Mouse (Mus musculus) retina, postnatal 1 day (tissue): ENCODE results near the gene Arhgef25.

ENCODE experiments used
- DNase-seq: peaks from one replicate; pipeline ENCODE4 v3.0.0-alpha.2; 2012

The Arhgef25 gene

GRCm38 (mm10) chr10:127189651-127190381, at the start of gene Arhgef25:
Arhgef25 (minus strand) TSS chr10:127190083.
- DNase-seq = peak; percentile 55

GRCm38 (mm10) chr10:127238241-127238824, 48.5 kb upstream of the Arhgef25 start:
- DNase-seq = no peak

DNA sequence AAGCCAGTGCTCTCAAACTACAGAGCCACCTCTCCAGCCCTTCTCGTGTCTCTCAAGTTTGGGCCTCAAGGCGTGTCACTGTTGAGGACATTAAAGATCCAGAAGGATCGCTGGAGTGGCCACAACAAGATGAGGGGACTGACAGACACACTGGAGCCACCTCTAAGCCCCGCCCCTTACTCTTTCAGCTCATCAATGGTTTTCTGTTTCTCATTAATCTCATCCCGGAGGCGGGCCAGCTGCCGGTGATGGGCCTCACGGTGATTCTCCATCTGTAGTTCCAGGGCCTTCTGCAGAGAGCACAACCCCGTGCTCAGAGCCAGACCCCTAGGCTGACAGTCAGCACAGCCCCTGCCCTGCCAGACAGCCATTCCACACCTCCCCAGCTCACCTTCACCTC, 46.7 kb upstream of the Arhgef25 start:
- peak; percentile 38 for DNase-seq

- DNase-seq = no peak
Observed at GRCm38 (mm10) chr10:127233141-127233540, 43.3 kb upstream of the Arhgef25 start.

DNA sequence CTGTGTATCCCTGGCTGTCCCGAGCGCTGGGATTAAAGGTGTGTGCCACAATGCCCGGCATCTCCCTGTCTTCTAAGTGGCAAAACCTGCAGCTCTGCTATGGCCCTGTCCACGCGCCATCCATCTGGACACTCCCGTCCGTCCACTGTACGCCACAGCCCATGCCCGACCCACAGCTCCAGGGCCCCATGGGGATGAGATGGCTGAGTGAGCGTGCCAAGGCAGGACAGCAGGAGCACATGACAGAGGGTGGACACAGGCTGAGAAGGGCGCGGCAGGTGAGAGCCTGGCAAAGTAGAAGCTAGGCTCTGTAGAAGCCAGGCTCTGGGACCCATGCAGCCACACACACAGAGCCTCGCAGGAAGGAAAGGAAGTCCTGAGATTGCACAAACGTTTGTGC, 41.9 kb upstream of the Arhgef25 start:
- DNase-seq = no peak

GRCm38 (mm10) chr10:127230693-127231092, 40.8 kb upstream of the Arhgef25 start:
- DNase-seq = no peak

DNA sequence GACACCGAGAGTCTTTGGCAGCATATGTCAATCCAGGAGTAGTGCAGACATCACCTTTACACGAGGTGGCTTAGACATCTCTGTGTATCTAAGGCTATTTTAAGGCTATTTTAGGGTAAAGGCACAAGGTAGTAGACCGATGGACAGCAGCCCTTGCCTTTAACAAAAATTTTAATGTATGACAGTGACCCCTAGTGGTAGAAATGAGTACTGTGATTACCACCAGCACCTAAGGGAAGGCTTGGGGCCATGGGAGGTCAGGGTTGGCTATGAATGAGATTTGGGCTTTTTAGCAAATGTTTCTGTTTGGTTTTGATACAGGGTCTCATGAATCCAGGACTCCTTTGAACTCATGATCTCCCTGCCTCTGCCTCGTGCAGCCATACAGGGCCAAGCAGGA, 39.0 kb upstream of the Arhgef25 start:
- DNase-seq = peak; percentile 79

GRCm38 (mm10) chr10:127227163-127227562, 37.3 kb upstream of the Arhgef25 start:
- DNase-seq = no peak

DNA sequence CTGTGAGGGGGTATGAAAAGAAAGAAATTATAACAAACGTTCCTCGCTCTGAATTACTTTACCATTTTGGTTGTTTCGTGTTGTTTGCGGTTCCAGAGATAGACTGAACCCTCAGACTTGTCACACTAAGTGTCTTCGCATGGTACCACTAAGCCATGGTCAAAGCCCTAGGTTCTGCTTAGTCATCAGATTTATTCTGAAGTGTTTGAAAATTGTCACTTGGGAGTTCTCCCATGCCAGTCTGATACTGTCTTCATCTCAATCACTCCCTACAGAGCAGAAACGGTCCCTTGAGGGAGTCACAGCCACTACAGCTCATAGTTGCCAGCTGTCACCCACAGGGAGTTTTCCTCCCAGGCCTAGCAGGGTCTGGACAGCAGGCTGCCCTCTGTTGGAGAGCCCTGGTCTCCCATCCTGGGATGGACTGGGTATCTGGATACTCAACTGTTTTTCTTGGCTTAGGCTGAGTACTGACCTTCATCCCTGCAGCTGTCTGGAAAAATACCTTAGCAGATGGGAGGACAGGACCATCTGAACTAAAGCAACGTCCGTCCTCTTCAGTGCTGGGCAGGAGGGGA, 36.5 kb upstream of the Arhgef25 start:
- DNase-seq = peak; percentile 55

DNA sequence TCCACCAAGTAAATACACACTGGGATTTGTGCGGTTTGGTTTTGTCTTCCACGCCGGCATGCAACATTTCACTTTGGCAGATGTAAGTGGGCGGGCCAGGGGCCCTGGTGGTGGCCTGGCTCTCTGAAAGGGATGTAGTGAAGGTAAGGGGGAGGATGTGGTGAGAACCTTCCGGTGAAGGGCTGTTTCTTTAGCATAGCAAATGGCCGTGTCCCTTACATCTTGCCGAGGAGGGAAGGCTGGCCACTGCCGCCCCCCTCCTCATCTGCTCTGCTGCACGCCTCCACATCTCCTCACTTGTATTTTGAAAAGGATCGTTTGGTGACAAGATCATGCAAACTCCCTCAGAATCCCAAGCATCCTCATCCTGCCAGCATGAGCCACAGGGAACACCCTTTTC, 35.8 kb upstream of the Arhgef25 start:
- no peak for DNase-seq

GRCm38 (mm10) chr10:127225213-127225612, 35.3 kb upstream of the Arhgef25 start:
- DNase-seq = no peak

DNA sequence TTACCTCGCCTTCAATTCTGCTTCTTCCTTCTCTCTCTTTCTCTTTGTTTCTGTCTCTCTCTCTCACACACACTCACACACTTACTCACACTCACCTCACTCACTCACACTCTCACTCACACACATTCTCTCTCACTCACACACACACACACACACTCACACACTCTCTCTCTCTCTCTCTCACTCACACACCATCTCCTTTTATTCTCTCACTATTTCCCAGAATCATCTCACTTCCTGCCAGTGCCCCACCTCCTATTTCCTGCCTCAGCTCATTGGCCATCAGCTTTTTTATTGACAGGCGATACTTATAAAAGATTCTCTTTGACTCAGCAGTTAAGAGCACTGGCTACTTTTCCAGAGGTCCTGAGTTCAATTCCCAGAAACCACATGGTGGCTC, 28.5 kb upstream of the Arhgef25 start:
- DNase-seq = no peak

DNA sequence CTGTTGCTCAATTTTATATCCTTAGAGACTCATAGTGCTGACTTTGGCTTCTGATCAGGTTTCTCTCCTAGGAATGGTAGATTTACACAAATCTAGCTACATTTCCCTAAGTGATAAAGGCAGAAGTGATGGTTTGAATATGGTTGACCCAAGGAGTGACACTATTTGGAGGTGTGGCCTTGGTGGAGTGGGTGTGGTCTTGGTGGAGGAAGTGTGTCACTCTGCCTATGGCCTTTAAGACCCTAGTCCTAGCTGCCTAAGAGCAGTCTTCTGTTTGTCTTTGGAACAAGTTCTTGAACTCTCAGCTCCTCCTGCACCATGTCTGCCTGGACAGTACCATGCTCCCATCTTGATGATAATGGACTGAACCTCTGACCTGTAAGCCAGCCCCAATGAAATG, 27.3 kb upstream of the Arhgef25 start:
- DNase-seq = no peak

DNA sequence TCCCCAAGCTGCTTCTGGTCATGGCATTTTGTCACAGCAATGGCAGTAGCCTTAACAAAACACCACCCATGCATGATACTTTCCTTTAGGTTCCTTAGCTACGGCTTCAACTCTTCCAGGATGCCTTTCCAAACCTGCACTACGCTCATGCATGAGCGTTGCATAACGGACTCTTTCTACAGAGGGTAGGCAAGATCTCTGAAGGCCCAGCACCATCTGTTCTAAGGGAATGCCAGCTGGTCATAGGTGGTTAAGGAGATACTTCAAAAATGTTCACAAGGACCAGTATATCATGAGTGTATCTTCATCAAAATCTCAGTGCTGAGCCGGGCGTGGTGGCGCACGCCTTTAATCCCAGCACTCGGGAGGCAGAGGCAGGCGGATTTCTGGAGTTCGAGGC, 26.6 kb upstream of the Arhgef25 start:
- no peak for DNase-seq

DNA sequence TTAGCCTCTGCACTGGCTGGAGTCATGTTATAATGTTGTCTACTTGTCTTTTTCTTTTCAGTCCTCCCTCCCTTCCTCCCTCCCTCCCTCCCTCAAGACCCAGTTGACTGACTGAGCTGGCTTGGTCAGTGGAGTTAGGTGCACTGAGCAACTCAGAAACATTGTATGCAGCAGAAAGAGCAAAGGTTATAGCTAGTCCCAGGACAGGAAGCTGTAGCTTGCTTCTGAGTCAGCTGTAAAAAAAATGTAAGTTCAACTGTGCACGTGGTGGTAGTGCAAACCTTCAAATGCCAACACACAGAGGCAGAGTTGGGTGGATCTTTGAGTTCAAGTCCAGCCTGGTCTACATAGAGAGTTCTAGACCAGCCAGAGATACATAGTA, 24.5 kb upstream of the Arhgef25 start:
- no peak for DNase-seq

- DNase-seq = no peak
Observed at GRCm38 (mm10) chr10:127213704-127214421, 24.0 kb upstream of the Arhgef25 start.

- DNase-seq = no peak
Observed at GRCm38 (mm10) chr10:127213272-127213671, 23.4 kb upstream of the Arhgef25 start.

- DNase-seq = peak; percentile 86
Observed at GRCm38 (mm10) chr10:127211414-127211854, 21.6 kb upstream of the Arhgef25 start, which contains the start of gene Pip4k2c. Pip4k2c (minus strand) TSS chr10:127211585.

- DNase-seq = no peak
Observed at GRCm38 (mm10) chr10:127210961-127211405, 21.1 kb upstream of the Arhgef25 start.

DNA sequence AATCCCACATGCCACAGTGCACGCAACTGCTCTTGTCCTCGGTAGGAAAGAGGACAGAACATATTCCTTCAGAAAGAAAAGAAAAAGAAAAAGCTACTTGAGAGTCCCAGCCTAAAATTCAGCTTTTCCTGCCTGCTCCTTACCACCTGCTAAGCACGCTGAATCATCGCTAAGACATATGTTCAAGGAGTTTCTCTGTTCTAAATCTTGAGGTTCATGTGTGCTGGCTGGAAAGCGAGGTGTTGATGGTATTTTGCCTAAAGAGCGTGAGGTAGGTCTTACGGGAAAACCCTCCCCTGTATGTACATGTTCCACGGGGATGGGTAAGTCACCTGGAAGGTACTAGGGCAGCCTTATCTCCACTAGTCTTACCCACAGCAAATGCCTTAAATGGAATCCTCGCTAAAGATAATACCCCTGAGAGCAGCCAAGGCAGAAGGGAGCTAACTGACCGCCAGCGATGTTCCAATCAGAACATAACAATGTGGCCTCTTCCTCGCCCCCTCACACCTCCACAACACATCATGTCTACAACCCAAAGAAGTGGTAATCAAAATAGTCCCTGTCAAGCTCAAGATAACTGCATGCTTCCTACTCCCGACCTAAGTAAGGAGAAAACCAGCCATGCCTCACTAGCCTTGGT, 20.2 kb upstream of the Arhgef25 start:
- DNase-seq = no peak

GRCm38 (mm10) chr10:127208921-127209320, 19.0 kb upstream of the Arhgef25 start:
- DNase-seq = no peak

GRCm38 (mm10) chr10:127205373-127205772, 15.5 kb upstream of the Arhgef25 start:
- no peak for DNase-seq

- no peak for DNase-seq
Observed at GRCm38 (mm10) chr10:127204589-127204988, 14.7 kb upstream of the Arhgef25 start.
